Mouse (Mus musculus): ENCODE results near the gene Mroh8. TPM values are rescaled to one million over a fixed set of nuclear protein-coding genes. Genes with fewer than 3 reads are reported as not detected.

Mroh8 gene
- polyA plus RNA-seq (2012; rRNA removed), result 1.6 and 1.9 TPM in 2 replicates

DNA sequence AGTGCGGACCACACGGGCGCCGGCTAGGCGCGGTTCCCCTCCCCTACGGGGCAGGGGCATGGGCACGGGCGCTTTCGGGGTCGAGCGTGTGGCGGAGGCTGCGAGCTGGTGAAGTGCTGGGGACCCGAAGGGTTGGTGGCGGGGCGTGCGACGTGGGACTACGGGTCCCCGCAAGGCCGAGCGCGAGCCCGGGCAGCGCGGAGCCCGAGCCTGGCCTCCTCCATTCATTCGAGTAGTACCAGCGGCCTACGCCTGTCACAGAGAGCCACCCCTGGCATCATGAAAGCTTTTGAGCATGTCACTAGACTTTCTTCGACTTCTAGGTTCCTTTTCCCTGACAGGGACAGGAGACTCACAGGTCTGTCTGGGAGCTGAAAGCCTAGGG is at the start of gene Mroh8:
Gene Mroh8 (minus strand): TSS at position 134 of the 385 bp plus-strand sequence.
- DNase-seq (ENCODE audit: extremely low spot score in 1 of 2, low spot score in 1 of 2), result peak in 1 of 2 experiments; percentile 67

DNA sequence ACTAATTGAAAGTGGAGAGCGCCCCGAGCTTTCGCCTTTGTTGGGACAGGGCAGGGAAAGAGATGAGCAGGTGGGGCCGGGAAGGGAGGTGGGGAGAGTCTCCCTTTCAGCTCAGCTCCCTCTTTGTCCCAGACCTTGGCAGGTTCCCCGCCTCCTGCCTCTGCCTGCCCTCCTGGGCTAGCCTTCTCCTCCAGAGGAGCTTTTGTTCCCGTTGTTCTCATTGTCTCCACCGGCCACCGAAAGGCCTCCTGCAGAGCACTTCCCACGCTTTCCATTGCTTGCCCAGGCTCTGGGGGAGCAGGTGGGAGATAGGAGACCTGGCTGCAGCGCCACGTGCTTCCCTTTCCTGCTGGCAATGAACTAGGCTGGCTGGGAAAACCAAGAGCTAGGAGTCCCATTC is 49.2 kb upstream of the Mroh8 start:
- no peak for DNase-seq (ENCODE audit: extremely low spot score in 1 of 2, low spot score in 1 of 2)

DNA sequence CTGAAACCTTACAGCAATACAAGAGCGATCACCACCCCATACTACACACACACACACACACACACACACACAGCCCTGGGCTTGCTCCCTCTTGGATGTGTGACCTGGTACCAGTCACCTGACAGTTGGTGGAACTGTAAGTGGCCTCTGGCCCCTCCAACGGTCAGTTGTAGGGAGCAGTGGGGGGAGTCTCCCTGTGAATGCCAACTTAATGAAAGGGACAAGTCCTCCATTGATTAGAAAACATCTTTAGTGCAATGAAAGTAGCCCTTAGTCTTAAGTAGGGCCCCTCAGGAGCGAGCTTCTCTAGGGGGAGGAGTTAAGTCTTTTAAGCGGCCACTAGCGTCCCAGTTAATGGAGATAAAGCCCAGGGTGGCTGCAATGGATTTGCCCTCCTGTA is 48.8 kb upstream of the Mroh8 start:
- no peak for DNase-seq (ENCODE audit: extremely low spot score in 1 of 2, low spot score in 1 of 2)

DNA sequence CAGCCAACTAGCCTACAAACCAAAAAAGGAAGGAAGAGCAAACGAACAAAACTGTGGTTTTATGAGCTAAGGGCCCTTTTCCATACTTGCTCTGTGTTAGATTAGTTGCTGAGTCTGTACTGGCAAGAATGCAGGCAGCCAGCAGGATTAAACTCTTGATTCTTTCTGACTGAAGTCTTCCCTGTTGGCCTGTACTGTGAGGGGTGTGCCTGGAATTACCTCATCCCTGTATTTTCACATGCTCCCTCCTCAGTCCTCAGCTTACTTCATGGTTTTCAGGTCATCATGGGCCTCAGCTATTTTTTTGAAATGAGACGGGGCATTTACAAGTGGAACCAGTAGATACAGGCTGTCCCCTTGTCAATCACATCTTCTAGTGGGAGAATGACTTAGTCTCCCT is 45.9 kb upstream of the Mroh8 start:
- DNase-seq (ENCODE audit: extremely low spot score in 1 of 2, low spot score in 1 of 2), result no peak

DNA sequence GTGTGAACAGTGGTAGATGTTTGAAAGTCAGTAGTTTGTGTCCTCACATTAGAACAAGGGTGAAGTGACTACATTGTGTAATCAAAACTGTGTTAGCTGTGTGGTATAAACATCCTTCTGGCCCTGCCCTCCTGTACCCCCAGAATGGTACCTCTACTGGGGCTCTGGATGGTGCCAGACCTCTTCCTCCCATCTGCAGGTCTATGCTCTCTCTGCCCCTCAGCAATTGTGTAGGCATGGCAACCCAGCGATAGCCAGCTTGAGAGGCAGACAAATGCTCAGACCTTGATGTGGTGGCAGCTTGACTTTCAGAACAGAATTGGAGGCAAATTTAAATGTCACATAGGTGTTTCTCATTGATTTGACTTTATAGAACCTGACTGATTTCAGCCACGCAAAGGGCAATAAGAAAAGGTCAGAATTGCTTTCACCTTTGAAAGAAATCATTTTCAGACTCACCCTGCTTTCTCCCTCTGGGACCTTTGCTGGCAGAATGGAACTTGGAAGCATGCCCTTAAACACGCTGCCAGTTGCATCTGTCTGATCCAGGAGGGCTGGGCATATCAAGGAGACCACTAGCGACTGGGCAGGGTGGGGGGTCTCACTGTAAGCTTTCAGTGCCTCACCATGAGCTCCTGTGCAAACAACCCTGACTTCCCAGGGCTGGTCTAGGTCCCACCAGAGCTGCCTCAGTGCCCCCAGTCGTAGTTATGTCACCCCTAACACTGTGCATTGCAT is 42.8 kb upstream of the Mroh8 start:
- DNase-seq (ENCODE audit: extremely low spot score in 1 of 2, low spot score in 1 of 2), result no peak

DNA sequence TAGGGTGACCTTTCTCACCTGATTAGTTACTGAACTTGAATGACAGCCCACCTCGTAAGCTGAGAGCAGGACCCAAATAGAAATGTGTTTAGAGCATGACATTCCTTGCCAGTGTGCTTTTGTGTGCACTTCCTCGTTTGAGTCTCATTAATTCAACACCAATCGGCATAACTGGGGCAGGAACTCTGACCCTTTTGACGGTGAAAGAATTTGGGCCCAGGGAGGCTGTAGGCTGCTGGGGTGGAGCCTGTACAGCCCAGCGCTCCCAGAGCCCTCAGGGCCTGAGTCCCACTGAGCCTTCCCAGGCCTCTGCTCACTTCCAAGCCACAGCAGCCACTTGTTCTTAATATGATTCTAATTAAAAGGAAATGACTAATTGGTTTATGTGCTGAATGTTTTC is 41.5 kb upstream of the Mroh8 start:
- no peak for DNase-seq (ENCODE audit: extremely low spot score in 1 of 2, low spot score in 1 of 2)

DNA sequence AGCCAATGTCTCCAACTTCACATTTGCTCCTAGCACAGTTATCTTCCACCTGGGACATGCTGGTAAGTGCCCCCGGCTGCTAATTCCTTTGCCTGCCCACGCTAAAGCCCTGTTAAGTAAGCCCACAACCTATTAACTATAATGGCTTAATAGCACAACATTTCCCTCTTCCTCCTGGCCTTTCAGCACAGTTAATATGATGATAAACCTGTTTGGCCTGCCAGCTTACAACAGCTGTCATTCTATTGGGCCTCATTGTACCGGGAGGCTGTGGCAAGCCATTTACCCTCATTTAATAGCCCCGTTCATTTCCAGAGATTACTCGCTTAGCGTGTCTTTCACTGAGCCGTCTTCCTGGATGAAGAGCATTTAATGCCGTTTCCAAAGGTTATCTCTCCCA is 40.8 kb upstream of the Mroh8 start:
- DNase-seq (ENCODE audit: extremely low spot score in 1 of 2, low spot score in 1 of 2), result no peak

DNA sequence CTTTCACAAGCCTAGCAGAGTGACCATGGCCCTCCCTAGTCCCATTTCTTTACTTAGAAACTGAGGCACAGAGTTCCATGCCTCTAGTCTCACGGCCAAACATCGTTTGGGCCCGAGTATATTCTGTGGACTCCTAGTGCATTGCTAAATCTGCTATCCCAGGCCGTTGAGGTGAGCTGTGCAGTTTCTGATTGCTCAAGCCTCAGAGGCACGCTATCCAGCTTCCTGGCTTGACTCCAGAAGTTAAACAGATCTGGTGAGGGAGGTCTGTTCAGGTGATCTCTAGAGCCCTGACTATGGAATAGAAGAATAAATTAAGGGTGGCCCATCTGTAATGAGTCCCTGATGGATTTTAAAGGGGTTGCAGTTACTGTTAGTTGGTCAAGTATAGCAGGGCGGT is 37.9 kb upstream of the Mroh8 start:
- DNase-seq (ENCODE audit: extremely low spot score in 1 of 2, low spot score in 1 of 2), result no peak

DNA sequence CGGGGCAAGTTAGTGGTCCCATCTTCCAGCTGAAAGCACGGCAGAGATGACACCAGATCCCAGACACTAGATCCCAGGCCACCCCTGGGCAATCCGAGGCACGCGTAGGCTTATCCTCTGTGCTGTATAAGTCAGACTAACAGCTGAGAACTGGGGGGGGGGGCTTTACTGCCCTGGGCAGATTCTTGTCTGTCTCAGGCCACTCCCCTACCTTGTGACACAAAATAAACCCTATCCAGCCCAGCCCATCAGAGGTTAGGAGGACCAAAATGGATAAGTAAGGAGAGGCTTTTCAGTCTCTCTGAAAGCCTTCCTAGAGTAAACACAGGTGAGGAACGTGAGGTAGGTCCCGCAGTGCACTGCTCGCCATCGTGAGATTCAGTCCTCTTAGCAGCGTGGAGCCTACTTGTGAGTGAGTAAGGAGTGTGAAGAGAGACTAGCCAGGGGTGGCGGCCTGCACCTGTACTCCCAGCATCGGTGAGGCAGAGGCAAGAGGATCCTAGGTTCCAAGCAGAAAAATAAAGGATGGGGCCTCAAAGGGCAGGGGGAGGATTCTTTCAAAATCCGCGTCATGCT is 37.1 kb upstream of the Mroh8 start:
- no peak for DNase-seq (ENCODE audit: extremely low spot score in 1 of 2, low spot score in 1 of 2)

DNA sequence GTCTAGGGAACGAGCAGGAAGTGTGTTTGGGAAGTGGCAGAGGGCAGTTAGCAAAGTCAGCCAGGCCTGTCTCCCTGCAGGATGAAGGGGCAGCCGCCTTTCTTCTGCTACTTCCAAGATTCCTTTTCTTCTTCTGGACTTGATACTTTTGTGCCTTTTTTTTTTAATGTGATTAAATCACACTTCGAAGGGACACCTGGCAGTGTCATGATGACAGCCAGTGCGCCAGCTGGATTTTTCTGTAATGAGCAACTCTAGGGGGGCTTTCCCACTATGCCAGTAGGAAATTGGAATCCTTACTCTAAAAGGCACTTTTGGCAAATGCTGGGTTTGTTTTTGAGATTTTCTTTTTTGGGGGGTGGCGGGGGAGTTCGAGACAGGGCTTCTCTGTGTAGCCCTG is 36.1 kb upstream of the Mroh8 start:
- no peak for DNase-seq (ENCODE audit: extremely low spot score in 1 of 2, low spot score in 1 of 2)

DNA sequence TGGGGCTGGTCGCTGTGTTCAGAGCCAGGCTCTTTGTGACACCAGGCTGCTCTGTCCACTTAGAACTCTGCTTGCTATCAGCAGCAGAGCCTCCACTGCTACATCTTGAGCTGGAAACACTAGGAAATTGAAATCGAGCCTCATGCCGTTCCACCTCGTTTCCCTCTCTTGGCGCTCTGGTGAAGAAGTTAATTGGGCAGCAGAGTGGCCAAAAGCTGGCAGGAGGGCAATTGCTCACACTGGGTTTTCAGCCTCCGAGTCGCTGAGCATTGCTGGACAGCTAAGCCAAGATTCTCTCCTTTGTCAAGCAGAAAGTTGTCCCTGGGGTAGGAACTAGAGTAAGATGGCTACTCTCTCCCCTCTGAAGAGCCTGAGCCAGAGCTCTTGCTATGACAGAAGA is 35.0 kb upstream of the Mroh8 start:
- peak in 1 of 2 experiments; percentile 27 for DNase-seq (ENCODE audit: extremely low spot score in 1 of 2, low spot score in 1 of 2)

DNA sequence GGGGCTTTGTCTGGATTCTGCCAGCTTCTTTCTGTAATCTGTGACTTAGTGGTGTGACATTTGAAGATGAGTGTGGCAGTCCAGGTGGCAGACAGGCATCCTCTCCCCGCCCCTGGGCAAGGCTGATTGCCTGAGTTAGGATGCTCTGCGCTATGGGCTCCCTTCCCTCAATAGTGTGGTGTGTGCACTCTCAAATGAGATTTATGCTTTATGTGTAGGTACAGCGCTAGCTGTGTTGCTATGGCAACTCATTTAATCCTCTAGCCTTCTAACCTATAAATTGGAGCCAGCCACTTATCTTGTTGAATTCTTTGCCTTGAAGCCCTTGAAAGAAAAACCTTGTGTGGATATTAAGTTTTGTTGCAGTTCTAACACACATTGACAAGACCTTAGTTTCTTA is 34.4 kb upstream of the Mroh8 start:
- DNase-seq (ENCODE audit: extremely low spot score in 1 of 2, low spot score in 1 of 2), result no peak

DNA sequence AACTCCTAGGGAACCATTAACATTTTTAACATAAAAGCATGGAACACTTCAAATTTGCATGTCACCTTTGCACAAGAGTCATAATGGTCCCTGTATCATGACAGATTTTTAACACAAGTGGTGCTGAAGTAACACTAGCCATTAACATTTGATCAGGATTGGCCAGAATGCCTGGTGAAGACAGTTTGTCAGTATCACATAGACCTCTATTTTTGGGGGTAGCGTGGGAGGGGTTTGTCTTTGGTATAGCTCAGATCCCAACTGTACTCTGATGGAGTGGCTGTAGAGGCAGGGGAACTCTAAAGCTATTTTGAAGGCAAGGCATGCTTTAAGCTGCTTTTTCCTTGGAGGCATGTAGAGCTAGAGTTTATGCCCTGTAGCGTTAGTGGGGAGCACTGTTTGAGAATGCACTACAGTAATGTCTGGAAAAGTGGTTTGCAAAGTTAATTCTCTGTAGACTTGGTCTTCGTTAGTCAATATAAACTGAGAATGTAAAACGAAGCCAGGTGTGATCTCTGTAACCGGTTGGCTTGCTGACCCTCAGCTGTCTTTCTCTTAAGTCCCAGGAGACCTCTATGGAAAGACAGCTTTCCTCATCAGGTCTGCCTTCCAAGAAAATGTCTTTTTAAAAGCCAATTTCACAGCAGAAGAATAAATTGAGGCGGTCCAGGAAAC is 31.8 kb upstream of the Mroh8 start:
- no peak for DNase-seq (ENCODE audit: extremely low spot score in 1 of 2, low spot score in 1 of 2)

DNA sequence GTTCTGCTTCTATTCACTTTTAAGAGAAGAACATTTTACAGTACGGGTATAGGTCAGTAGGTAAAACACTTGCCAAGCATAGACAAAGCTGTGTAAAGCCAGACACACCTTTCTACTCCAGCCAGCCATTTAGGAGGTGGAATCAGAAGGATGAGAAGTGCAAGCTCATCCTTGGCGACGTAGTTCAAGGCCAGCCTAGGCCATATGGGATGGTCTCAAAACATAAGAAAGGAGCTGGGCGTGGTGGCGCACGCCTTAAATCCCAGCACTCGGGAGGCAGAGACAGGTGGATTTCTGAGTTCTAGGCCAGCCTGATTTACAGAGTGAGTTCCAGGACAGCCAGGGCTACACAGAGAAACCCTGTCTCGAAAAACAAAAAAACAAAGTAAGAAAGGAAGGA is 30.3 kb upstream of the Mroh8 start:
- no peak for DNase-seq (ENCODE audit: extremely low spot score in 1 of 2, low spot score in 1 of 2)

DNA sequence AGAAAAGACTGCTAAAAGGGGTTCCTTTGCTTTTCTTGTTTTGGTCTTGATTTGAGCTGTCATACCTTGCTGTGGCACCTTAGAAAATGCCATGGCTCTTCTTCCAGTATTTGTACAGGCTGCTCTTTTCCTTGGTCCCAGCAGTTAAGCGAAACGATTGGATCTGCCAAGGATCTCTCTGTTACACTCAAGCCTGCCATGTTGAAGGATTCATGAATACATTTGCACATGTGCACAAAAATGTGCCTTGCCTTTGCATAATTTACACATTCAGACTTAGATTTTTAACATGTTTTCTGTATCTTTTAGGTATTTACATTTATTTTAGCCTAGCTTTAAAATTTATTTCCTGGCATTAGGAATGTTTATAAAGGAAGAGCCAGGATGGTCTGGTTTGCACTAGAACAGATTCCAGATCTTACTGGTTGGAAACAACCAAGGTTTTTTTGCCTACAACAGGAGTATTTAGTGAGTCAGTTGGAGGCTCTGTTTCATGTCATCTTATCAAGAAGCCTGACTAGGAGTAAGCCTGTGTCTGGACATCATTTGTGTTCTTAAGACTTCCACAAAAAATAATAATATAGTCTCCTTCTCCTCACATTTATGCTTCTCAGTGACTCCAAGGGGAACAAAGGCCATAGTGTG is 29.0 kb upstream of the Mroh8 start:
- no peak for DNase-seq (ENCODE audit: extremely low spot score in 1 of 2, low spot score in 1 of 2)

DNA sequence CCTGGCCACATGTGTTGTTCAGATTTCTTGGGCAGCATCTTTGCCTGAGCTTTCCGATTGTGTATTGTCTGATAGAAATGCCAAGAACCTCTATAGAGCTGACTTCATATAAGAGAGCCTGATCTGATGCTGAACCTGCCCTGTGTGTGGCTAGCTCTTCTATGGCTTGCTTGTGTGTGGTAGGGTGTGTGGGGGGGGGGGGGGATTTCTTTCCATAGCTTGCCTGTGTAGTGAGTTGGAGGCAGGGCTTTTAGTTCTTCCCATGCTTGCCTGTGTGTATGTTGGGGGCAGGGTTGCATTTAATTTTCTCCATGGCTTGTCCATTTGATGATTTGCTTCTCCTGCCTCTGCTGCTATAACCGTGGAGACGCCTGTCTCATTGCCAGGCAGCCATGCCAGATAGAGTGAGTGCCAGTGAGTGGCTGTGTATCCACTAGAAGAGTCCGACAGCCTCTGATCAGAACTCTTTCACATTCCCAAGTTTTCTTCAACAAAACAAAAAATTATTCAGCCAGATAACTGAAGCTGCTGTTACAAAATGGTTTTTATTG is 28.4 kb upstream of the Mroh8 start:
- peak in 1 of 2 experiments; percentile 21 for DNase-seq (ENCODE audit: extremely low spot score in 1 of 2, low spot score in 1 of 2)

DNA sequence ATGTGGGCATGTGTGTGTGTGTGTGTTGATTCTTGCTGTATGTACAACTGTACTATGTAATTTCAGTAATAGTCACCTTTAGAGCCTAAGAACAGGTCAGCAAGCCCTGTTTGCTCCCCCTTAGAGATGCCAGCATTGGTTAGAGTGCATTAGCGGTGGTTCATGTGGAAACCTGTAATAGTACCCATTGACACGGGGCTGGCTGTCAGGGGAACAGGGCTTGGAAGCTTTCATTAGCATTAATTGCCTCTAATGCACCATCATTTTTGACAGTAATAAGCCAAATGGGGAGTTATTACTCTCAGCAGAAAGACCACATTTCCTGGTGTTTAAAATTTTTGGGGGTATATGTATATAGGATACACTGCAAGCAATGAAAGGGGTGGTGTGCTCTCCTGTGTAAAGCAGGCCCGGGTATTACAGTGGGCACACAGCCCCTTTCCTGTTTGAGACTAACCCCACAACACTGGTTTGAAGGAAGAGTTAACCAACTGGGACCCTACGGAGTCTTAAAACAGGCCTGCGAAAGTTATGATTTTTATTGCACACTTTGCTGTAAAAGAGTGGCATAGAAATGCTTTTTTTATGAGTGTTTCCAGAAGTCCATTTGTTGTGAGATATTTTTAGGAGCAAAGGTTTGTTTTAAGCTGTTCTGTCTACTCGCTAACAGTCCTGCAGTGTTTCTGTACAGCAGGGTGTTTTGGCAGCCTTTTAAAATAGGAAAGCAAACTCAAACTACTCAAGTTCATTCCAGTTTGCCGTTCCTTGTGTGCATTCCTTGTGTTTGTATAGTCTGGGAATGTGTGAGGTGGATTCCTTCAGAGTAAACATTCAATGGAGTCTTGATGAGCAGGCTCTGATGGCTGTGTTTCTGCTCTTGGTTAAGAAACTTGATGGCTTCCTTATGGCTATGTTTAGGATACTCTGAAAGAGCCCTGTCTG is 27.0 kb upstream of the Mroh8 start:
- DNase-seq (ENCODE audit: extremely low spot score in 1 of 2, low spot score in 1 of 2), result peak in 1 of 2 experiments; percentile 16

DNA sequence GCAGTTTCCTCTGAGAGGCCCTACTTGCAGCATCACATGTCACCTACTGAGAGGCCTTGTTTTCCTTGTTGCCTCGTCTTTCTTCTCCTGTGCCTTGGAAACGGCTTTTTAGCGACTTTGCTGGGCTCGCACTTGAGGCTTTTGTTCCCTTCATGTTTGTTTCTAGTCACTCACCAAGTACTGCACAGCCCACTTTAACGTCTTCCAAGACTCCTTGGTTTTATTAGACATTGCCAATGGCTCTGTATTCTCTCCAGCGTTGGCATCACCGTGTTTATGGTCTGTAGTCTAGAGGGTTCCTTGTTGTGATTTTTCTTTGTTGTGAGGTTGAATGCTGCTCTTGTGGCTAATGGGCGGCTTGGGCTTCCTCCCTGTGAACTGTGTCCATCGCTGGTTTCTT is 23.7 kb upstream of the Mroh8 start:
- peak; percentile 29 to 41 for DNase-seq (ENCODE audit: extremely low spot score in 1 of 2, low spot score in 1 of 2)

DNA sequence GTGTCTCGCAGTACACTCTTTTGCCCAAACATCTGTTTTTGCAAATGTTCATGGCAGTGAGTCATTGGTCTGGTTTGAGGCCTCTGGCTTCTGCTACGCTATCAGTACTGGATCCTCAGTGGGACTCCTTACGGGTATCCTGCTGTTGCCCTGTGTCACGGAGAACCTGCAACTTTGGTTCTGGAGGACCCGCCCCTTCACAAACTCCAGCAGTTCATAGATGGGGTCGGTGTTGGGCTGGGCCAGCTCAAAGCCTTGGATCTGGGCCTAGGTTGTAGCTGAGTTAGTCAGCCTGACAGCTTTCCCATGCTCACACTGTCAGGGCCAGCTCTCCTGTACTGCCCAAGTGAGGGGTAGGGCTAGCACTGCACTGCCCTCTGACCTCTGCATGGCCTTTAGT is 20.7 kb upstream of the Mroh8 start:
- DNase-seq (ENCODE audit: extremely low spot score in 1 of 2, low spot score in 1 of 2), result no peak

DNA sequence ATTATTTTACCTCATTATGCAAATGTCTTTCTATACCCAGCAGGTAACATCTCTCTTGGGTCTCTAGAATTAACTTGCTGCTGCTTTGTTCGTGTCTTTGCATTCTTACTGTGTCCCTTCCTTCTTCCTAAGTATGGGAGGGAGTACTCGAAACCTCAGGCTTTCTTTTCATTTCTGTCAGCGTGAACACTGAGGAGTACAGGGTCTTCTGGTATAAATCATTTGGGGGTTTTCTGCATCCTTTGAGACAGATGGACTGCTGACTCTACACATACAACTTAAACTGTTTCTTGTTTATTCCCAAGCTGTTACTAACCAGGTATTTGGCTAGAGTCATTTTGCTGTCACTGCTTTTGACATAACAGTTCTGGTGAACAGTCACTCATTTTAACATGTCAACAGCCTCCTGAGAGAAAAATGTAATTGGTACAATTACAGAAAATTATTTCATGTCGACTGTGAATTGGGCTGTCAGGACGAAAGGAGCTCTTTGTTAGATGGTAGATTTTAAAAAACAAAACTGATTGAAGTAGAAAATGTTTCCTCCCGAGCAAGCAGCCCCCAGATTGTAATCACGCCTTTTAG is 16.8 kb upstream of the Mroh8 start:
- DNase-seq (ENCODE audit: extremely low spot score in 1 of 2, low spot score in 1 of 2), result no peak

Measured in frontal cortex, adult 2 months (tissue).